Mouse (Mus musculus) cerebellum, postnatal 36 days (tissue): ENCODE measurements at regions not wholly inside any gene's neighbourhood (a gene's known extent, or its start where the extent isn't known, plus 50 kb on each side); places are given as distances from the start of the nearest gene placed in this dataset.

ENCODE experiments used
- DNase-seq, 2 experiments: peaks; one replicate each; pipeline ENCODE4 v3.0.0; 2021 to 2022; ENCODE audit warnings: mixed read lengths in 2 of 2

GRCm38 (mm10) chr14:61665815-61666214 lies 58.6 kb downstream of the Kcnrg start:
- no peak for DNase-seq

- no peak for DNase-seq
Measured at GRCm38 (mm10) chr14:61673184-61673583, 65.9 kb downstream of the Kcnrg start.

GRCm38 (mm10) chr14:61678107-61678506 lies 70.8 kb downstream of the Kcnrg start:
- no peak for DNase-seq

- peak; percentile 84 to 91 for DNase-seq
Measured at GRCm38 (mm10) chr14:61680818-61681707, 73.8 kb downstream of the Kcnrg start.

GRCm38 (mm10) chr14:61681708-61682701 lies 74.7 kb downstream of the Kcnrg start:
- peak; percentile 83 to 92 for DNase-seq

GRCm38 (mm10) chr14:61682721-61683355 lies 75.6 kb downstream of the Kcnrg start:
- peak; percentile 69 to 72 for DNase-seq

GRCm38 (mm10) chr14:61683356-61683740 lies 76.1 kb downstream of the Kcnrg start:
- no peak for DNase-seq

- DNase-seq: no peak
Measured at GRCm38 (mm10) chr14:61683791-61684411, 76.6 kb downstream of the Kcnrg start.

- DNase-seq: no peak
Measured at GRCm38 (mm10) chr14:61684473-61685230, 77.4 kb downstream of the Kcnrg start.

- DNase-seq: no peak
Measured at GRCm38 (mm10) chr14:61685231-61685800, 78.1 kb downstream of the Kcnrg start.

- no peak for DNase-seq
Measured at GRCm38 (mm10) chr14:61686101-61686691, 78.9 kb downstream of the Kcnrg start.

- peak in 1 of 2 experiments; percentile 31 for DNase-seq
Measured at GRCm38 (mm10) chr14:61686821-61687341, 79.6 kb downstream of the Kcnrg start.

- DNase-seq: no peak
Measured at GRCm38 (mm10) chr14:61687346-61688012, 80.2 kb downstream of the Kcnrg start.

GRCm38 (mm10) chr14:61688013-61688520 lies 80.8 kb downstream of the Kcnrg start:
- no peak for DNase-seq

GRCm38 (mm10) chr14:61688666-61689065 lies 81.4 kb downstream of the Kcnrg start:
- DNase-seq: no peak

GRCm38 (mm10) chr14:61689281-61689680 lies 82.0 kb downstream of the Kcnrg start:
- no peak for DNase-seq

- DNase-seq: no peak
Measured at GRCm38 (mm10) chr14:61689776-61690175, 82.5 kb downstream of the Kcnrg start.

GRCm38 (mm10) chr14:61691785-61692372 lies 84.6 kb downstream of the Kcnrg start:
- DNase-seq: no peak

- DNase-seq: no peak
Measured at GRCm38 (mm10) chr14:61694796-61695195, 87.5 kb downstream of the Kcnrg start.
